Mouse (Mus musculus) NIH3T3 (cell line): ENCODE results near the gene Dsn1.
A peak's percentile ranks its signal among the peaks of the same experiment; 100 is the strongest.

Experiments used
- DNase-seq: peaks from one replicate; pipeline ENCODE4 v3.0.0-alpha.2; 2012; ENCODE audit warnings: low read depth

Gene Dsn1

GRCm38 (mm10) chr2:157006511-157007233, at the start of gene Dsn1:
Gene Dsn1, minus strand, starts transcription at chr2:157007154.
- peak; percentile 95 for DNase-seq

- no peak for DNase-seq
Observed at GRCm38 (mm10) chr2:157055721-157056120, 48.8 kb upstream of the Dsn1 start.

GRCm38 (mm10) chr2:157054816-157055215, 47.9 kb upstream of the Dsn1 start:
- DNase-seq, result no peak

- peak; percentile 34 for DNase-seq
Observed at GRCm38 (mm10) chr2:157054297-157054696, 47.3 kb upstream of the Dsn1 start.

GRCm38 (mm10) chr2:157053787-157054186, 46.8 kb upstream of the Dsn1 start:
- DNase-seq, result no peak

- no peak for DNase-seq
Observed at GRCm38 (mm10) chr2:157053124-157053523, 46.2 kb upstream of the Dsn1 start.

GRCm38 (mm10) chr2:157052448-157052847, 45.5 kb upstream of the Dsn1 start:
- DNase-seq, result no peak

- no peak for DNase-seq
Observed at GRCm38 (mm10) chr2:157049831-157050243, 42.9 kb upstream of the Dsn1 start.

GRCm38 (mm10) chr2:157048395-157049181, 41.6 kb upstream of the Dsn1 start:
- no peak for DNase-seq

GRCm38 (mm10) chr2:157046956-157047355, 40.0 kb upstream of the Dsn1 start:
- DNase-seq, result no peak

GRCm38 (mm10) chr2:157045932-157046331, 39.0 kb upstream of the Dsn1 start:
- no peak for DNase-seq

GRCm38 (mm10) chr2:157043987-157044386, 37.0 kb upstream of the Dsn1 start:
- DNase-seq, result peak; percentile 58

GRCm38 (mm10) chr2:157043556-157043955, 36.6 kb upstream of the Dsn1 start:
- DNase-seq, result no peak

GRCm38 (mm10) chr2:157041421-157041820, 34.5 kb upstream of the Dsn1 start:
- DNase-seq, result no peak

- no peak for DNase-seq
Observed at GRCm38 (mm10) chr2:157040649-157041046, 33.7 kb upstream of the Dsn1 start.

GRCm38 (mm10) chr2:157039900-157040648, 33.1 kb upstream of the Dsn1 start:
- DNase-seq, result no peak

- DNase-seq, result no peak
Observed at GRCm38 (mm10) chr2:157037303-157037702, 30.3 kb upstream of the Dsn1 start.

GRCm38 (mm10) chr2:157036400-157036799, 29.4 kb upstream of the Dsn1 start:
- DNase-seq, result peak; percentile 34

GRCm38 (mm10) chr2:157035371-157035770, 28.4 kb upstream of the Dsn1 start:
- no peak for DNase-seq

GRCm38 (mm10) chr2:157030804-157031203, 23.9 kb upstream of the Dsn1 start:
- DNase-seq, result peak; percentile 90

- DNase-seq, result no peak
Observed at GRCm38 (mm10) chr2:157028261-157028660, 21.3 kb upstream of the Dsn1 start.
